Mouse (Mus musculus) Patski (cell line): ENCODE results near the gene Ttc8. TPM values are rescaled to one million over a fixed set of nuclear protein-coding genes. Genes with fewer than 3 reads are reported as not detected.

ENCODE experiments used
- ATAC-seq: fragments of 100-300 bp; one replicate; pipeline ENCODE4 v1.8.0; 2021
- CTCF ChIA-PET: fragments of 350-600 bp; sonication (Branson Sonifier 250); formaldehyde crosslinking; loops from one replicate; lab custom pipeline; 2022; ENCODE audit warnings: inconsistent platforms; lab: Charles Lee
- POLR2A ChIA-PET: fragments of 350-600 bp; sonication (Branson Sonifier 250); formaldehyde crosslinking; loops from one replicate; lab custom pipeline; 2022; ENCODE audit warnings: antibody characterized with exemption, inconsistent platforms; lab: Charles Lee
- DNase-seq: peaks from one replicate; pipeline ENCODE4 v3.0.0-alpha.2; 2011; ENCODE audit warnings: low read depth, low spot score
- H3K27me3 ChIP-seq: fragments of 371-371 bp; one replicate; pipeline ENCODE4 v1.5.1; 2021
- CTCF ChIP-seq: fragments of 100-300 bp; IDR thresholded peaks from one replicate; pipeline ENCODE4 v1.5.1; 2021
- in situ Hi-C: fragments of 300-500 bp; cut with MboI; formaldehyde crosslinking; loops from 3 replicates; pipeline ENCODE4 v1.11.1; 2018; ENCODE audit warnings: low pct_unique_long_range_greater_than_20kb, mixed read lengths
- polyA plus RNA-seq: library from polyadenylated mRNA; unstranded; gene quantifications from one replicate; pipeline ENCODE4 v1.2.3, GENCODE M21; 2021

Ttc8 gene
- polyA plus RNA-seq, 1 experiment from 2014 or later: 35.1 TPM

- in situ Hi-C loops: no loop called here
- H3K27me3 ChIP-seq: no peaks in the 10 kb centered on the region
- ATAC-seq (no peak), DNase-seq (no peak)
- ChIA-PET CTCF (interaction anchor here (0.8 to 0.9 kb wide), 2 partner anchors 11 to 60 kb away, joined by 3 to 4 read pairs; no protein-coding TSS in a partner anchor), POLR2A (no interaction called here)
- no peak for TF ChIP-seq CTCF
These were observed 104.1 kb downstream of the Ttc8 start for GRCm38 (mm10) chr12:99024430-99024960.

GRCm38 (mm10) chr12:99026291-99026690 lies 105.9 kb downstream of the Ttc8 start:
- ATAC-seq: no peak
- TF ChIP-seq CTCF: no peak
- DNase-seq: no peak
- H3K27me3 ChIP-seq: no peaks in the 10 kb centered on the region
- ChIA-PET POLR2A (no interaction called here), CTCF (no interaction called here)
- in situ Hi-C loops: no loop called here

- in situ Hi-C loops: no loop called here
- DNase-seq: no peak
- TF ChIP-seq CTCF: no peak
- H3K27me3 ChIP-seq: no peaks in the 10 kb centered on the region
- ATAC-seq: no peak
- ChIA-PET POLR2A (no interaction called here), CTCF (interaction anchor here (0.7 to 1.3 kb wide), 2 partner anchors 13 to 48 kb away, joined by 3 read pairs; no protein-coding TSS in a partner anchor)
These were observed 108.3 kb downstream of the Ttc8 start for GRCm38 (mm10) chr12:99028665-99029064.

- CTCF ChIA-PET: no interaction called here
- DNase-seq (peak; percentile 66), ATAC-seq (peak; percentile 95)
- no peaks in the 10 kb centered on the region for H3K27me3 ChIP-seq
- in situ Hi-C loops: no loop called here
- no peak for TF ChIP-seq CTCF
- POLR2A ChIA-PET: no interaction called here
These were observed 109.6 kb downstream of the Ttc8 start for GRCm38 (mm10) chr12:99030022-99030421.

Other genes with a start within 250 kb of the Ttc8 start
- 28.2 TPM for gene Ptpn21, start 183.2 kb upstream of the Ttc8 start, polyA plus RNA-seq
- 127 TPM for gene Zc3h14, start 173.6 kb upstream of the Ttc8 start, polyA plus RNA-seq
- gene Eml5, start 19.1 kb upstream of the Ttc8 start, polyA plus RNA-seq: 6.2 TPM